Mouse (Mus musculus): ENCODE results near the gene Card14.

DNA sequence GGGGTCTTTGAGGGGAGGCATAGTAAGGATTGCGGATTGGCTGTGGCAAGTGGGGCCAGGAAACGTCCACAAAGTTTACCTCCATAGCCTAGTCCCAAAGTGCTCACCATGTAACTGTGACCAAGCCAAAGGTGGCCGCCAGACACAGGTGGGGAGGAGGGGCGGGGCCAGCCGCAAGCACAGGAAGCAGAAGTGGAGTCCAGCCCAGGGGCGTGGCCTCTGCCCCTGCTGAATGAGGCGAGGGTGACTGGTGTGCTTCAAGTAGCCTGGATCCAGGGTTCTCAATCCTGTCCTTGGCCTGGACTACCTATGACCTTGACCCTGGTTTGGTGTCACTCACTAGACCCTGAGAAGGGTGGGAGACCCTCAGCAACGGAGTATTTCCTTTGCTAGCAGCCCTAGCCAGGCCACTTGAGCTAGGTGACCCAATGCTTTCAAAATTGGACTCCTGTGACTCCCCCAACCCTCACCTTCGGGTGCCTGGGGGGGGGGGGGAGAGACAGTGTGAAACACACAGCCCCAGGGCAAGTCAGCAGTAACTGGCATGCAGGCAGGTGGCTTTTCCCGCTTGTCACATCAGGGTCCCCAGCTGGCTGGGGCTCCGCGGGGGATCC is 84.5 kb downstream of the Card14 start:
- TF ChIP-seq CTCF (conservative IDR thresholded peaks at IDR 0.05; ENCODE audit: low read length) (no peak), NANOG (IDR thresholded peaks at IDR 0.05; ENCODE audit: borderline replicate concordance, low read length) (no peak), POU5F1 (IDR thresholded peaks at IDR 0.05; ENCODE audit: borderline replicate concordance, low read length) (no peak)
